Mouse (Mus musculus) forebrain, embryonic 12.5 days (tissue): ENCODE results near the gene Cpe. TPM values are rescaled to one million over a fixed set of nuclear protein-coding genes. Genes with fewer than 3 reads are reported as not detected.

Experiments
- ATAC-seq: fragments of 200-750 bp; cut with Nextera tagmentation; 2 replicates; pipeline ENCODE4 v1.8.0; 2017; ENCODE audit warnings: moderate TSS enrichment; ENCODE audit not compliant: low FRiP score
- H3K27ac ChIP-seq: fragments of 300-500 bp; sonication (generic); 2 replicates; pipeline ENCODE4 v1.5.1; 2016; ENCODE audit warnings: mild to moderate bottlenecking
- H3K27me3 ChIP-seq: fragments of 300-500 bp; sonication (generic); 2 replicates; pipeline ENCODE4 v1.6.1; 2016; ENCODE audit warnings: mild to moderate bottlenecking
- H3K36me3 ChIP-seq: fragments of 300-500 bp; sonication (generic); replicated peaks from 2 replicates; pipeline ENCODE4 v1.6.1; 2016; ENCODE audit warnings: mild to moderate bottlenecking
- H3K4me1 ChIP-seq: fragments of 300-500 bp; sonication (generic); 2 replicates; pipeline ENCODE4 v1.6.1; 2016
- H3K4me2 ChIP-seq: fragments of 300-500 bp; sonication (generic); 2 replicates; pipeline ENCODE4 v1.6.1; 2016; ENCODE audit warnings: mild to moderate bottlenecking, moderate library complexity
- H3K4me3 ChIP-seq: fragments of 300-500 bp; sonication (generic); replicated peaks from 2 replicates; pipeline ENCODE4 v1.5.1; 2016; ENCODE audit warnings: mild to moderate bottlenecking
- H3K9ac ChIP-seq: fragments of 300-500 bp; sonication (generic); 2 replicates; pipeline ENCODE4 v1.6.1; 2016; ENCODE audit warnings: mild to moderate bottlenecking
- H3K9me3 ChIP-seq: fragments of 300-500 bp; sonication (generic); 2 replicates; pipeline ENCODE4 v1.6.1; 2016
- WGBS: fragments of 180-500 bp; shearing (Covaris S2); methylation state at CpG from one replicate; pipeline ENCODE4 v1.1.7; 2016; 5-methylcytosine and 5-hydroxymethylcytosine counted together
- polyA plus RNA-seq: library from polyadenylated mRNA; unstranded; fragments of >200 nt; fragmentation: Nextera tagmentation; extraction: Ambion mirVana; gene quantifications from 2 replicates; pipeline ENCODE4 v1.2.1, GENCODE M21; 2016

The Cpe gene
- polyA plus RNA-seq, 1 experiment from 2014 or later = 367 TPM

- no peaks in the 10 kb centered on the region for H3K9me3 ChIP-seq
- H3K4me1 ChIP-seq = no peaks in the 10 kb centered on the region
- H3K27me3 ChIP-seq = no peaks in the 10 kb centered on the region
- no peaks in the 10 kb centered on the region for H3K36me3 ChIP-seq
- no peak overlapping the region for H3K4me3 ChIP-seq
- no peak overlapping the region for H3K4me2 ChIP-seq
- no peak overlapping the region for H3K9ac ChIP-seq
- WGBS = 98% methylated on average over 5 of the region's 5 CpGs
- no peak for ATAC-seq
- H3K27ac ChIP-seq = no peak overlapping the region
These were observed 46.4 kb downstream of the Cpe start for GRCm38 (mm10) chr8:64646421-64646820.

GRCm38 (mm10) chr8:64644108-64645005, 48.5 kb downstream of the Cpe start:
- no peak for ATAC-seq
- Histone ChIP-seq H3K4me3 (no peak overlapping the region), H3K9ac (no peak overlapping the region), H3K9me3 (no peaks in the 10 kb centered on the region), H3K27ac (no peak overlapping the region), H3K27me3 (no peaks in the 10 kb centered on the region), H3K4me2 (no peak overlapping the region), H3K4me1 (peaks cover 11% of the 10 kb centered on the region), H3K36me3 (no peaks in the 10 kb centered on the region)
- 90% methylated on average over 12 of the region's 12 CpGs for WGBS

GRCm38 (mm10) chr8:64643382-64643781, 49.5 kb downstream of the Cpe start:
- Histone ChIP-seq H3K27me3 (no peaks in the 10 kb centered on the region), H3K4me1 (peaks cover 11% of the 10 kb centered on the region), H3K36me3 (no peaks in the 10 kb centered on the region), H3K9me3 (no peaks in the 10 kb centered on the region), H3K4me2 (no peak overlapping the region), H3K9ac (no peak overlapping the region), H3K27ac (no peak overlapping the region), H3K4me3 (no peak overlapping the region)
- 78% methylated on average over 4 of the region's 4 CpGs for WGBS
- ATAC-seq = no peak

- Histone ChIP-seq H3K9ac (no peak overlapping the region), H3K27ac (no peak overlapping the region), H3K27me3 (no peaks in the 10 kb centered on the region), H3K36me3 (peaks cover 3% of the 10 kb centered on the region; the same call in 1 of the 2 replicates), H3K4me3 (no peak overlapping the region), H3K4me2 (no peak overlapping the region), H3K9me3 (no peaks in the 10 kb centered on the region), H3K4me1 (peaks cover 11% of the 10 kb centered on the region)
- WGBS = 93% methylated on average over 3 of the region's 3 CpGs
- ATAC-seq = no peak
These were observed 50.1 kb downstream of the Cpe start for GRCm38 (mm10) chr8:64642799-64643198.

- 43% methylated on average over 1 of the region's 1 CpGs for WGBS
- Histone ChIP-seq H3K9ac (no peak overlapping the region), H3K27me3 (no peaks in the 10 kb centered on the region), H3K4me2 (no peak overlapping the region), H3K4me3 (no peak overlapping the region), H3K27ac (no peak overlapping the region), H3K4me1 (peaks cover 11% of the 10 kb centered on the region), H3K36me3 (peaks cover 4% of the 10 kb centered on the region; the same call in 1 of the 2 replicates), H3K9me3 (no peaks in the 10 kb centered on the region)
- ATAC-seq = peak; percentile 70; the same call in 1 of the 2 replicates
These were observed 52.3 kb downstream of the Cpe start for GRCm38 (mm10) chr8:64640599-64640998.

GRCm38 (mm10) chr8:64639676-64640075, 53.2 kb downstream of the Cpe start:
- Histone ChIP-seq H3K27ac (no peak overlapping the region), H3K27me3 (no peaks in the 10 kb centered on the region), H3K4me2 (no peak overlapping the region), H3K9ac (no peak overlapping the region), H3K9me3 (no peaks in the 10 kb centered on the region), H3K4me1 (peaks cover 11% of the 10 kb centered on the region), H3K4me3 (no peak overlapping the region), H3K36me3 (peaks cover 4% of the 10 kb centered on the region; the same call in 1 of the 2 replicates)
- 89% methylated on average over 5 of the region's 5 CpGs for WGBS
- no peak for ATAC-seq

- Histone ChIP-seq H3K36me3 (peaks cover 4% of the 10 kb centered on the region; the same call in 1 of the 2 replicates), H3K27ac (no peak overlapping the region), H3K9ac (no peak overlapping the region), H3K4me2 (no peak overlapping the region), H3K27me3 (no peaks in the 10 kb centered on the region), H3K4me1 (no peaks in the 10 kb centered on the region), H3K9me3 (no peaks in the 10 kb centered on the region), H3K4me3 (no peak overlapping the region)
- ATAC-seq = no peak
- 90% methylated on average over 3 of the region's 3 CpGs for WGBS
These were observed 58.0 kb downstream of the Cpe start for GRCm38 (mm10) chr8:64634901-64635300.

GRCm38 (mm10) chr8:64634131-64634865, 58.6 kb downstream of the Cpe start:
- H3K36me3 ChIP-seq = peaks cover 4% of the 10 kb centered on the region; the same call in 1 of the 2 replicates
- no peak overlapping the region for H3K4me2 ChIP-seq
- no peak overlapping the region for H3K9ac ChIP-seq
- H3K27ac ChIP-seq = no peak overlapping the region
- no peaks in the 10 kb centered on the region for H3K9me3 ChIP-seq
- H3K27me3 ChIP-seq = no peaks in the 10 kb centered on the region
- H3K4me3 ChIP-seq = no peak overlapping the region
- ATAC-seq = no peak
- peaks cover 4% of the 10 kb centered on the region for H3K4me1 ChIP-seq
- WGBS = 69% methylated on average over 8 of the region's 8 CpGs

- Histone ChIP-seq H3K4me3 (no peak overlapping the region), H3K27ac (no peak overlapping the region), H3K4me1 (peaks cover 6% of the 10 kb centered on the region), H3K36me3 (no peaks in the 10 kb centered on the region; the same call in 1 of the 2 replicates), H3K9me3 (0 out of 2 replicates have a peak, but pooled peaks cover 3% of the 10 kb centered on the region), H3K9ac (no peak overlapping the region), H3K27me3 (0 out of 2 replicates have a peak, but pooled peaks cover 3% of the 10 kb centered on the region), H3K4me2 (no peak overlapping the region)
- ATAC-seq = no peak
- 87% methylated on average over 4 of the region's 4 CpGs for WGBS
These were observed 60.7 kb downstream of the Cpe start for GRCm38 (mm10) chr8:64632169-64632568.

GRCm38 (mm10) chr8:64631761-64632160, 61.1 kb downstream of the Cpe start:
- H3K27ac ChIP-seq = no peak overlapping the region
- H3K9ac ChIP-seq = no peak overlapping the region
- H3K36me3 ChIP-seq = no peaks in the 10 kb centered on the region; the same call in 1 of the 2 replicates
- no peak overlapping the region for H3K4me2 ChIP-seq
- no peak for ATAC-seq
- 82% methylated on average over 2 of the region's 2 CpGs for WGBS
- H3K4me3 ChIP-seq = no peak overlapping the region
- peaks cover 6% of the 10 kb centered on the region for H3K4me1 ChIP-seq
- H3K27me3 ChIP-seq = 0 out of 2 replicates have a peak, but pooled peaks cover 3% of the 10 kb centered on the region
- 0 out of 2 replicates have a peak, but pooled peaks cover 3% of the 10 kb centered on the region for H3K9me3 ChIP-seq

GRCm38 (mm10) chr8:64629034-64629760, 63.7 kb downstream of the Cpe start:
- no peak overlapping the region for H3K27ac ChIP-seq
- WGBS = 75% methylated on average over 6 of the region's 6 CpGs
- H3K27me3 ChIP-seq = 0 out of 2 replicates have a peak, but pooled peaks cover 3% of the 10 kb centered on the region
- no peak overlapping the region for H3K4me2 ChIP-seq
- ATAC-seq = peak; percentile 65; the same call in 1 of the 2 replicates
- no peak overlapping the region for H3K4me3 ChIP-seq
- H3K9me3 ChIP-seq = 0 out of 2 replicates have a peak, but pooled peaks cover 3% of the 10 kb centered on the region
- no peaks in the 10 kb centered on the region; the same call in 1 of the 2 replicates for H3K36me3 ChIP-seq
- peaks cover 15% of the 10 kb centered on the region for H3K4me1 ChIP-seq
- no peak overlapping the region for H3K9ac ChIP-seq
